26 mouse cellular contexts compared by ENCODE assay signal in genomic region chr5:63651813-63652212, GRCm38 (mm10). TPM values are rescaled to one million over a fixed set of nuclear protein-coding genes. Genes with fewer than 3 reads are reported as not detected.
DNase-seq lines count a peak whose midpoint lies in the region; ATAC-seq and TF ChIP-seq lines count a peak whose summit lies in the region.
"Had no signal": no experiment of that assay in that cellular context is flagged by ENCODE, and none has a peak within 500 bp of the region (broad histone marks: within the 10 kb centered on the region; RNA-seq: fewer than 3 reads in every experiment).

No protein-coding gene starts in this region.

- TF ChIP-seq CTCF in layer of hippocampus, adult 2 months (conservative IDR thresholded peaks at IDR 0.05): no peak
- TF ChIP-seq CTCF in midbrain, postnatal 0 days (IDR thresholded peaks at IDR 0.05): no peak

- H3K4me2 ChIP-seq in midbrain, postnatal 0 days (ENCODE audit: low read depth, low read length, poor library complexity, severe bottlenecking): peak overlapping the region; percentile 98; the same call in 1 of the 2 replicates
- peak overlapping the region; percentile 40 for H3K4me2 ChIP-seq in hindbrain, embryonic 16.5 days (ENCODE audit: low read length)
- H3K4me2 ChIP-seq in neural tube, embryonic 15.5 days: peak overlapping the region; percentile 96
- H3K4me2 ChIP-seq: heart, embryonic 15.5 days; liver, embryonic 12.5 days had no signal

- ATAC-seq in midbrain, postnatal 0 days (ENCODE audit: low FRiP score): no peak
- ATAC-seq in hindbrain, embryonic 16.5 days: no peak
- no peak for ATAC-seq in neural tube, embryonic 15.5 days (ENCODE audit: low FRiP score)
- ATAC-seq: forebrain, embryonic 14.5 days; intestine, postnatal 0 days; liver, embryonic 12.5 days had no signal

- no peaks in the 10 kb centered on the region for H3K9me3 ChIP-seq in midbrain, postnatal 0 days (ENCODE audit: low read length)
- no peaks in the 10 kb centered on the region for H3K9me3 ChIP-seq in midbrain, embryonic 10.5 days (replicated peaks)
- H3K9me3 ChIP-seq in hindbrain, embryonic 16.5 days (ENCODE audit: control insufficient read depth, low read length): no peaks in the 10 kb centered on the region
- no peaks in the 10 kb centered on the region for H3K9me3 ChIP-seq in neural tube, embryonic 15.5 days (replicated peaks)
- H3K9me3 ChIP-seq: heart, embryonic 10.5 days; heart, embryonic 15.5 days; liver, embryonic 12.5 days had no signal

- no peaks in the 10 kb centered on the region for H3K4me1 ChIP-seq in midbrain, postnatal 0 days (ENCODE audit: insufficient read depth, low read length)
- H3K4me1 ChIP-seq in midbrain, embryonic 10.5 days: peaks cover 20% of the 10 kb centered on the region
- no peaks in the 10 kb centered on the region for H3K4me1 ChIP-seq in hindbrain, embryonic 16.5 days (ENCODE audit: control insufficient read depth, insufficient read depth, low read depth, low read length)
- H3K4me1 ChIP-seq in neural tube, embryonic 15.5 days: peaks cover 12% of the 10 kb centered on the region; the same call in 1 of the 2 replicates
- H3K4me1 ChIP-seq: liver, embryonic 12.5 days had no signal

- H3K36me3 ChIP-seq in midbrain, postnatal 0 days (ENCODE audit: insufficient read depth, low read length): no peaks in the 10 kb centered on the region
- no peaks in the 10 kb centered on the region for H3K36me3 ChIP-seq in midbrain, embryonic 10.5 days
- no peaks in the 10 kb centered on the region for H3K36me3 ChIP-seq in hindbrain, embryonic 16.5 days (ENCODE audit: control insufficient read depth, insufficient read depth, low read length)
- H3K36me3 ChIP-seq in neural tube, embryonic 15.5 days: no peaks in the 10 kb centered on the region
- H3K36me3 ChIP-seq: heart, embryonic 10.5 days; heart, embryonic 15.5 days; liver, embryonic 12.5 days had no signal

- no peaks in the 10 kb centered on the region for H3K27me3 ChIP-seq in midbrain, postnatal 0 days (ENCODE audit: insufficient read depth, low read length)
- peaks cover 53% of the 10 kb centered on the region for H3K27me3 ChIP-seq in midbrain, embryonic 10.5 days (ENCODE audit: low read depth, poor library complexity, severe bottlenecking)
- H3K27me3 ChIP-seq in hindbrain, embryonic 16.5 days (replicated peaks; ENCODE audit: control insufficient read depth, insufficient read depth, low read length): no peaks in the 10 kb centered on the region
- H3K27me3 ChIP-seq in neural tube, embryonic 15.5 days (replicated peaks): peaks cover 11% of the 10 kb centered on the region; the same call in 1 of the 2 replicates

- no peak overlapping the region for H3K9ac ChIP-seq in midbrain, postnatal 0 days (replicated peaks; ENCODE audit: low read length, poor library complexity, severe bottlenecking)
- no peak overlapping the region for H3K9ac ChIP-seq in hindbrain, embryonic 16.5 days (ENCODE audit: low read depth, low read length)
- H3K9ac ChIP-seq in neural tube, embryonic 15.5 days (replicated peaks): no peak overlapping the region
- H3K9ac ChIP-seq: heart, embryonic 15.5 days; liver, embryonic 12.5 days had no signal

- DNase-seq in layer of hippocampus, adult 2 months (ENCODE audit: low spot score in 2 of 2): no peak
- DNase-seq in layer of hippocampus, adult 8-10 months (ENCODE audit: low spot score in 2 of 2): no peak
- DNase-seq in midbrain, postnatal 0 days (ENCODE audit: low spot score): no peak
- no peak for DNase-seq in midbrain, embryonic 10.5 days (ENCODE audit: low spot score)
- DNase-seq in kidney, postnatal 4 days: no peak
- DNase-seq: adrenal gland, adult 2 months; adrenal gland, postnatal 36 days; B cell, adult 2 months; cerebellum, adult 2 months; cerebellum, postnatal 14 days; gastrocnemius, postnatal 25 days; heart, adult 11 months; kidney, adult 9 months; kidney, postnatal 10 days; left cerebral cortex, postnatal 4 days; lung, adult 18-20 months; lung, postnatal 10 days had no signal

- no peak overlapping the region for H3K27ac ChIP-seq in layer of hippocampus, adult 2 months
- H3K27ac ChIP-seq in midbrain, postnatal 0 days (ENCODE audit: low read depth, low read length): no peak overlapping the region
- no peak overlapping the region for H3K27ac ChIP-seq in midbrain, embryonic 10.5 days (replicated peaks)
- no peak overlapping the region for H3K27ac ChIP-seq in hindbrain, embryonic 16.5 days (ENCODE audit: low read depth, low read length)
- H3K27ac ChIP-seq in neural tube, embryonic 15.5 days (replicated peaks): no peak overlapping the region
- H3K27ac ChIP-seq: heart, embryonic 10.5 days; heart, embryonic 15.5 days; liver, embryonic 12.5 days had no signal

- H3K4me3 ChIP-seq in layer of hippocampus, adult 2 months: peak overlapping the region; percentile 84
- peak overlapping the region; percentile 15; the same call in 1 of the 2 replicates for H3K4me3 ChIP-seq in midbrain, postnatal 0 days (ENCODE audit: low read depth, low read length)
- no peak overlapping the region for H3K4me3 ChIP-seq in midbrain, embryonic 10.5 days
- H3K4me3 ChIP-seq in hindbrain, embryonic 16.5 days (ENCODE audit: low read length): peak overlapping the region; percentile 25
- peak overlapping the region; percentile 70 for H3K4me3 ChIP-seq in neural tube, embryonic 15.5 days (replicated peaks)
- H3K4me3 ChIP-seq: heart, embryonic 10.5 days; heart, embryonic 15.5 days; liver, embryonic 12.5 days had no signal

RNA-seq across cellular contexts. Expression of gene Nwd2, which starts 2.9 kb away (rescaled TPM):
- total RNA-seq in layer of hippocampus, adult 2 months (2021): 10 to 100 TPM; 20.9 to 22.3 TPM
- total RNA-seq in layer of hippocampus, adult 8-10 months (2022): 10 to 100 TPM; 14.4 to 23.1 (median 17.7) TPM
- 20.7 and 21.0 TPM in 2 replicates for total RNA-seq in midbrain, postnatal 0 days (2014; rRNA removed)
- 9.1 and 13.7 TPM in 2 replicates for polyA plus RNA-seq in midbrain, postnatal 0 days (2015; fragmentation: Nextera tagmentation; extraction: Ambion mirVana)
- 1.1 and 1.7 TPM in 2 replicates for polyA plus RNA-seq in midbrain, embryonic 10.5 days (2016; fragmentation: Nextera tagmentation; extraction: Ambion mirVana)
- 12.1 and 12.6 TPM in 2 replicates for polyA plus RNA-seq in hindbrain, embryonic 16.5 days (2015; fragmentation: Nextera tagmentation; extraction: Ambion mirVana)
- 16.7 and 17.8 TPM in 2 replicates for polyA plus RNA-seq in neural tube, embryonic 15.5 days (2015; fragmentation: Nextera tagmentation; extraction: Ambion mirVana)
- total RNA-seq: adrenal gland, adult 2 months; adrenal gland, postnatal 36 days; gastrocnemius, adult 18-20 months; gastrocnemius, postnatal 25 days; heart, postnatal 25 days had no signal
- polyA plus RNA-seq: adrenal gland, adult 2 months; heart, embryonic 15.5 days; liver, embryonic 12.5 days had no signal

Comparison
In these comparisons a context has a peak if more than half of its experiments do, and no peak if none do; other contexts are left out.
1. H3K4me2 ChIP-seq: peak in every context shown above with its lines; median percentile 98 in midbrain, postnatal 0 days; 96 in neural tube, embryonic 15.5 days; 40 in hindbrain, embryonic 16.5 days.